Mouse (Mus musculus) natural killer cell, adult 2 months (primary cell): ENCODE measurements around the gene Tcerg1l.

Experiments
- DNase-seq, 2 experiments: peaks; one replicate each; pipeline ENCODE4 v3.0.0; 2022; ENCODE audit warnings: low spot score in 2 of 2

Gene Tcerg1l

DNA sequence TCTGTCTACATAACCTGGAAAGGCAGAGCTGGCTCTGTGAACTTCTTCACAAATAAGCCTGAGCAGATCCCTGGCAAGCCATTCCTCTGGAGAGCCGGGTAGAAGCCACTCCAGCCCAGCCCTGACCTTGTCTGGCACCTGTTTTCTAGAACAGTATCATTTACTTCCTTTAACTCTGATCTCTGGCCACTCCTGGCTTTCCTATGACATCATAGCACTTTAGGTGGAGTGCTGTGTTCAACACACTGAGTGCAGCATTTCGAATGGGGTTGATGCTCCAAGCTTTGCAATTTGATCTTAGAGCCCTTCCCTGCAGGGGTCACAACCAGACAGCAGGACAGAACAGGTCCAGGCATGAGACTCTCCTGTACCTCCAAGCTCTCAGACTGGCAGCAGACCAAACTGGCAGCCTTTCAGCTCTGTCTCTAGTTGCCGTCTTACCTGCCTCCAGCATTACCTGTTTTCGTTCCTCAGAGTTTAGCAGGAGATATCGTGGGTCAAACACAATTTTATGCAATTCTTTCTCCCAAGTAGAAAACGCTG lies 179.9 kb downstream of the Tcerg1l start:
- no peak for DNase-seq

- DNase-seq: no peak
These were observed 182.2 kb downstream of the Tcerg1l start for GRCm38 (mm10) chr7:138215177-138215830.

GRCm38 (mm10) chr7:138214710-138215109 lies 182.8 kb downstream of the Tcerg1l start:
- no peak for DNase-seq

DNA sequence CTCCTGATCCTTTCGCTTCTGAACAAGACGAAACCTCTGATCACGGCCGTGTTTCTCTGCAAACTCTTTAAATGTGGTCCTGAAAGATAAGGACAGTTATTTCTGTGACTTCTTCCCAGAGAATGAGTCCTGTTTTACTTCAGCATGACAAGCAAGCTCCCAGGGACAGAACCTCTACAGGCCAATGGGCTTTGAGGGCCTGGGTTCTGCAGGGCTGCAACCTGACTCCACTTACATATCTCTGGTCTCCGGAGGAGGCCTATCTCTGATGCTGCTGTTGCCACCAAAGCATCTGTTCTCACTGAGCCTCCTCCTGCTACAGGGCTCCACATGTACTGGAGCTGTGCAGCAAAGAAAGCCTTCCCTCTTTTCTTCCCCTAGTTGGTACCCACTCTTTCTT lies 187.8 kb downstream of the Tcerg1l start:
- no peak for DNase-seq

- DNase-seq: no peak
These were observed 192.4 kb downstream of the Tcerg1l start for GRCm38 (mm10) chr7:138205124-138205523.

- no peak for DNase-seq
These were observed 195.2 kb downstream of the Tcerg1l start for GRCm38 (mm10) chr7:138202162-138202832.

GRCm38 (mm10) chr7:138199333-138200058 lies 198.0 kb downstream of the Tcerg1l start:
- DNase-seq: no peak

GRCm38 (mm10) chr7:138196139-138196538 lies 201.4 kb downstream of the Tcerg1l start:
- DNase-seq: no peak

DNA sequence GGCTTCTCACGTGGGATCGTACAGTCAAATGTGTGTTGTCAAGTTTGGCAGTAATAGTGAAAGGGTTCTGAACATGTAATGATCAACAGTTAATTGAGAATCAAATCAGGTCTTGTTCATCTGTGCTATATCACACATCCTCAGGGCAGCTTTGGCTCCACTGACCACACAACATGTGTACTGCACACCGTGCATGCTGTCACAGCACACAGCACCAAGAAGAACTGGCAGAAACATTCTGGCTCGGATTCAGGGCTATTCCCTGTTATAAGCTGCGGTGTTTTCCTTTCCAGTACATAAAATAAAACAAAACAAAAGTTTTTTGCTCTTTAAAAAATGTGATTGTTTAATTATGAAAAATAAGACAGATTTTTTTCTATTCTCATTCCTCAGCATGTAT lies 213.3 kb downstream of the Tcerg1l start:
- DNase-seq: no peak

GRCm38 (mm10) chr7:138182216-138182615 lies 215.3 kb downstream of the Tcerg1l start:
- no peak for DNase-seq

DNA sequence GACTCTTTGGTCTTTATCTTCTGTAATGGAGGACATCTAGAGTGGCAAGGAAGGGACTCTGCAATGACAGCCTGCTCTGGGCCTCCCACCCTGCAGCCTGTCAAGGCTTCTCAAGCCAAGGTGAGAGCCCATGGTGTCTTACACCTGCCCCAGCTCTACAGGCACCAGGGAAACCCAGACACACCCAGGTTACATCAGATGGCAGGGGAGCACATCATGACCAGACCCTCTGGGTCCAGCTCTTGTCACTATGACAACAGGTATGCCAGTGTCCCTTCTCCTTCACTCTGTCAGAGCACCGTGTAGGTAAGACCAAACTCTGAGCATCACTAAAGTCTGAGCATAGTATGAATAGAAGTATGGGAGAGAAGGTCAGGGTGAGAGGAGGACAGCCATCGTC lies 218.9 kb downstream of the Tcerg1l start:
- DNase-seq: no peak

DNA sequence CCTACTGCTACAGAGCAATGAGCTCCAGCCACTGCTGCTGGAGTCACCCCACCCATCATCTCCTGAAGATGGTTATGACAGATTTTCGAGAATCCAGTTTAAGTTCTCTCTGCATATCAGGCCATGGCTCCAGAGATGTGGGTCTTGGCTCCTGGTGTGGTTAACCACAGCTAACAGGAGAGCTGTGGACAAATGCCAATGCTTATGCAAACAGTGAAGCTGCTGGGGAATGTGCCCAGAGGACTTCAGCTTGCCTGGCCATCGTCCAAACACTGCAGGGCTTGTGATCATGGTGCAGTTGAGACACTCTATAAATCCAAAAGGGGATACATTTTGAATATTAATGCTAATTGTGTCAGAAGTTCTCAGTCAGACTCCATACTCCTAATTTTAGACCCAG lies 221.5 kb downstream of the Tcerg1l start:
- no peak for DNase-seq

GRCm38 (mm10) chr7:138170389-138170788 lies 227.1 kb downstream of the Tcerg1l start:
- no peak for DNase-seq
